7 mouse cellular contexts compared by ENCODE assay signal in genomic region chr2:104029074-104029473, GRCm38 (mm10). TPM values are rescaled to one million over a fixed set of nuclear protein-coding genes. Genes with fewer than 3 reads are reported as not detected.
DNase-seq lines count a peak whose midpoint lies in the region; ATAC-seq and TF ChIP-seq lines count a peak whose summit lies in the region.

No protein-coding gene starts in this region.

- no peaks in the 10 kb centered on the region for H3K9me3 ChIP-seq in forebrain, postnatal 0 days (ENCODE audit: low read length)
- no peaks in the 10 kb centered on the region for H3K9me3 ChIP-seq in liver, embryonic 14.5 days (ENCODE audit: control insufficient read depth, low read length)

- TF ChIP-seq EP300 in liver, embryonic 14.5 days (IDR thresholded peaks at IDR 0.05; ENCODE audit: low read depth), result peak; percentile 82

- no peak overlapping the region for H3K27ac ChIP-seq in forebrain, postnatal 0 days (ENCODE audit: low read depth, low read length)
- peak overlapping the region; percentile 80 for H3K27ac ChIP-seq in liver, embryonic 14.5 days

- no peaks in the 10 kb centered on the region for H3K27me3 ChIP-seq in forebrain, postnatal 0 days (ENCODE audit: insufficient read depth, low read length)
- no peaks in the 10 kb centered on the region for H3K27me3 ChIP-seq in liver, embryonic 14.5 days (ENCODE audit: control insufficient read depth, insufficient read depth, low read length)

- ATAC-seq in forebrain, postnatal 0 days, result no peak
- ATAC-seq in liver, embryonic 14.5 days (ENCODE audit: insufficient read depth), result peak; percentile 65

- DNase-seq in 416B (ENCODE audit: low read depth) (peak; percentile 39), MEL-GATA-1-ER (ENCODE audit: extremely low read depth, low read depth) (peak; percentile 54)
- DNase-seq in forebrain, postnatal 0 days, result no peak
- peak; percentile 55 to 59 (median 58) for DNase-seq in liver, embryonic 14.5 days (ENCODE audit: low read depth in 3 of 3, low spot score in 3 of 3)
- no peak for DNase-seq in gastrocnemius, postnatal 14 days
- DNase-seq in spleen, adult 18-20 months, result no peak
- DNase-seq in gastrocnemius, postnatal 25 days, result no peak

- intact Hi-C loops in gastrocnemius, postnatal 14 days (cut with DNase I; ENCODE audit: low total_unique reads), result no loop called here

- H3K4me3 ChIP-seq in forebrain, postnatal 0 days (ENCODE audit: low read depth, low read length), result no peak overlapping the region
- peak overlapping the region; percentile 82 to 91 for H3K4me3 ChIP-seq in liver, embryonic 14.5 days (ENCODE audit: insufficient read depth in 1 of 2, low read depth in 2 of 2, low read length in 2 of 2)

- peak overlapping the region; percentile 87 for H3K4me2 ChIP-seq in forebrain, postnatal 0 days (ENCODE audit: low read depth)
- H3K4me2 ChIP-seq in liver, embryonic 14.5 days (ENCODE audit: low read depth), result peak overlapping the region; percentile 77

- WGBS in forebrain, postnatal 0 days, result 70% methylated on average over 2 of the region's 2 CpGs
- WGBS in liver, embryonic 14.5 days (ENCODE audit: insufficient replicate concordance), result 8% methylated on average over 2 of the region's 2 CpGs

- TF ChIP-seq CTCF in forebrain, postnatal 0 days (IDR thresholded peaks at IDR 0.05; ENCODE audit: low read depth), result no peak
- TF ChIP-seq CTCF in liver, embryonic 14.5 days (IDR thresholded peaks at IDR 0.05; ENCODE audit: low read depth), result no peak

- no peak overlapping the region for H3K9ac ChIP-seq in forebrain, postnatal 0 days
- peak overlapping the region; percentile 94 for H3K9ac ChIP-seq in liver, embryonic 14.5 days (replicated peaks)

- peaks cover 10% of the 10 kb centered on the region for H3K4me1 ChIP-seq in forebrain, postnatal 0 days (ENCODE audit: insufficient read depth)
- H3K4me1 ChIP-seq in liver, embryonic 14.5 days (replicated peaks; ENCODE audit: control insufficient read depth in 2 of 2, insufficient read depth in 2 of 2, low read length in 1 of 2), result peaks cover 14 to 17% of the 10 kb centered on the region in 2 experiments

- H3K36me3 ChIP-seq in forebrain, postnatal 0 days (ENCODE audit: insufficient read depth), result peaks cover 7% of the 10 kb centered on the region
- peaks cover 18% of the 10 kb centered on the region for H3K36me3 ChIP-seq in liver, embryonic 14.5 days (replicated peaks; ENCODE audit: control insufficient read depth, insufficient read depth, low read depth)

RNA-seq across cellular contexts. Expression of gene 4931422A03Rik, which starts 0.9 kb away (rescaled TPM):
- total RNA-seq in forebrain, postnatal 0 days (2014; rRNA removed), result not detected in 2 replicates
- polyA plus RNA-seq in forebrain, postnatal 0 days (2015; fragmentation: Nextera tagmentation; extraction: Ambion mirVana), result 0.84 and 0.94 TPM in 2 replicates
- polyA plus RNA-seq in liver, embryonic 14.5 days (2012; rRNA removed), result not detected in 2 replicates
- 0.52 and 0.86 TPM in 2 replicates for polyA plus RNA-seq in liver, embryonic 14.5 days (2014; fragmentation: Nextera tagmentation; extraction: Ambion mirVana)
- not detected for total RNA-seq in gastrocnemius, postnatal 14 days (2021)
- total RNA-seq in gastrocnemius, postnatal 25 days (2021), result not detected

RNA-seq across cellular contexts. Expression of gene Fbxo3, which starts 1.6 kb away (rescaled TPM):
- 65.2 and 78.2 TPM in 2 replicates for total RNA-seq in forebrain, postnatal 0 days (2014; rRNA removed)
- polyA plus RNA-seq in forebrain, postnatal 0 days (2015; fragmentation: Nextera tagmentation; extraction: Ambion mirVana), result 41.6 and 54.9 TPM in 2 replicates
- 23.3 and 28.7 TPM in 2 replicates for polyA plus RNA-seq in liver, embryonic 14.5 days (2012; rRNA removed)
- 45.9 and 53.1 TPM in 2 replicates for polyA plus RNA-seq in liver, embryonic 14.5 days (2014; fragmentation: Nextera tagmentation; extraction: Ambion mirVana)
- total RNA-seq in gastrocnemius, postnatal 14 days (2021), result 10 to 100 TPM; 43.0 to 47.5 TPM
- total RNA-seq in gastrocnemius, postnatal 25 days (2021), result 10 to 100 TPM; 41.2 to 44.7 TPM

RNA-seq across cellular contexts. Expression of gene Gm10912, which starts 36.6 kb away (rescaled TPM):
- total RNA-seq in forebrain, postnatal 0 days (2014; rRNA removed), result 0.15 TPM in 1 of 2 replicates, not detected in the other
- polyA plus RNA-seq in forebrain, postnatal 0 days (2015; fragmentation: Nextera tagmentation; extraction: Ambion mirVana), result not detected in 2 replicates
- polyA plus RNA-seq in liver, embryonic 14.5 days (2012; rRNA removed), result 0.03 and 0.06 TPM in 2 replicates
- polyA plus RNA-seq in liver, embryonic 14.5 days (2014; fragmentation: Nextera tagmentation; extraction: Ambion mirVana), result not detected in 2 replicates
- under 1 TPM in 1 of 2 experiments, not detected in 1; 0.22 TPM for total RNA-seq in gastrocnemius, postnatal 14 days (2021)
- total RNA-seq in gastrocnemius, postnatal 25 days (2021), result under 1 TPM; 0.33 to 0.59 TPM

RNA-seq across cellular contexts. Expression of gene Gm10799, which starts 39.3 kb away (rescaled TPM):
- total RNA-seq in forebrain, postnatal 0 days (2014; rRNA removed), result not detected in 2 replicates
- polyA plus RNA-seq in forebrain, postnatal 0 days (2015; fragmentation: Nextera tagmentation; extraction: Ambion mirVana), result not detected in 2 replicates
- not detected in 2 replicates for polyA plus RNA-seq in liver, embryonic 14.5 days (2012; rRNA removed)
- not detected in 2 replicates for polyA plus RNA-seq in liver, embryonic 14.5 days (2014; fragmentation: Nextera tagmentation; extraction: Ambion mirVana)
- total RNA-seq in gastrocnemius, postnatal 14 days (2021), result not detected
- not detected for total RNA-seq in gastrocnemius, postnatal 25 days (2021)

RNA-seq across cellular contexts. Expression of gene Cd59b, which starts 40.6 kb away (rescaled TPM):
- 1.5 TPM in 1 of 2 replicates, not detected in the other for total RNA-seq in forebrain, postnatal 0 days (2014; rRNA removed)
- polyA plus RNA-seq in forebrain, postnatal 0 days (2015; fragmentation: Nextera tagmentation; extraction: Ambion mirVana), result 1.5 and 1.6 TPM in 2 replicates
- 9.3 and 12.2 TPM in 2 replicates for polyA plus RNA-seq in liver, embryonic 14.5 days (2012; rRNA removed)
- 14.3 and 16.6 TPM in 2 replicates for polyA plus RNA-seq in liver, embryonic 14.5 days (2014; fragmentation: Nextera tagmentation; extraction: Ambion mirVana)
- total RNA-seq in gastrocnemius, postnatal 14 days (2021), result 1 to 10 TPM; 2.2 to 3.2 TPM
- 1 to 10 TPM; 2.6 to 3.6 TPM for total RNA-seq in gastrocnemius, postnatal 25 days (2021)

Comparison
In these comparisons a context has a peak if more than half of its experiments do, and no peak if none do; other contexts are left out.
1. DNase-seq: peak in 416B (single experiment), MEL-GATA-1-ER (single experiment) and liver, embryonic 14.5 days (3 of 3); none in forebrain, postnatal 0 days (single experiment), gastrocnemius, postnatal 14 days (single experiment), spleen, adult 18-20 months (0 of 2) and gastrocnemius, postnatal 25 days (single experiment).